Mouse (Mus musculus) fat pad, adult 2 months (tissue): ENCODE results near the gene Bsn.
A peak's percentile ranks its signal among the peaks of the same experiment; 100 is the strongest.

ENCODE experiments used
- DNase-seq: peaks from one replicate; pipeline ENCODE4 v3.0.0-alpha.2; 2011; ENCODE audit warnings: low read depth, low spot score; ENCODE audit errors: extremely low read depth

The Bsn gene

DNA sequence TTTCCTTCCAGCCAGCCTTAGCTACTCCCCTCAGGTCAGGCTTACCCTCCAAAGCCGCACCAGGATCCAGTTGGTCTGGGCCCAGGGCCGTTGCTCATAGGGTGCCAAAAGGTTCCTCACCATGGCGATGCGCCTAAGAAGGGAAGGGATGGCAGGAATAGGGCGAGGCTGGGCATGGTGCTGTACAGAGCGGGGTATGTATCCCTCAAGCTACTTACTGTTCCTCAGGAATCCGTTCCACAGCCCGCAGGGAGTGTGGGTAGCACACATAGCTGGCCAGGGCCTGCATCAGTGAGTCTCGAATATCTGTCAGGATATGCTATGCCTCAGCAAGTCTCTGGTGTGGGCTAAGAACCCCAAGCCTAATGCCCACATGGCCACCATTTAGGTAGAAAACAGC lies 131.9 kb downstream of the Bsn start:
- no peak for DNase-seq

DNA sequence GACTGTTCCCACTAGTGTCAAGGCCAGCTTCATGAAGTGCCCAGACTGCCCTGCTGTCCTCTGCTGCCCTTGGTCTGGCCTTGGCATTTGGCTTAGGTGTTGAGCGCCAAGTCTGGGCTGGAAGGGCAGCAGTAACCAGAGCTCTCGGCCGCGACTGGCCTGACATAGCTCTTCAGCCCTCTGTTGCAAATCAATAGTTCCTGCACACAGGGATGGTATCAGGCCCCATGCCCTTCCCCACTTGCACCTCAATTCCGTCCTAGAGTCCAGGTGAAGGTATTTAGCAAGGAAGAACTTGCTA lies 133.0 kb downstream of the Bsn start:
- DNase-seq: no peak

DNA sequence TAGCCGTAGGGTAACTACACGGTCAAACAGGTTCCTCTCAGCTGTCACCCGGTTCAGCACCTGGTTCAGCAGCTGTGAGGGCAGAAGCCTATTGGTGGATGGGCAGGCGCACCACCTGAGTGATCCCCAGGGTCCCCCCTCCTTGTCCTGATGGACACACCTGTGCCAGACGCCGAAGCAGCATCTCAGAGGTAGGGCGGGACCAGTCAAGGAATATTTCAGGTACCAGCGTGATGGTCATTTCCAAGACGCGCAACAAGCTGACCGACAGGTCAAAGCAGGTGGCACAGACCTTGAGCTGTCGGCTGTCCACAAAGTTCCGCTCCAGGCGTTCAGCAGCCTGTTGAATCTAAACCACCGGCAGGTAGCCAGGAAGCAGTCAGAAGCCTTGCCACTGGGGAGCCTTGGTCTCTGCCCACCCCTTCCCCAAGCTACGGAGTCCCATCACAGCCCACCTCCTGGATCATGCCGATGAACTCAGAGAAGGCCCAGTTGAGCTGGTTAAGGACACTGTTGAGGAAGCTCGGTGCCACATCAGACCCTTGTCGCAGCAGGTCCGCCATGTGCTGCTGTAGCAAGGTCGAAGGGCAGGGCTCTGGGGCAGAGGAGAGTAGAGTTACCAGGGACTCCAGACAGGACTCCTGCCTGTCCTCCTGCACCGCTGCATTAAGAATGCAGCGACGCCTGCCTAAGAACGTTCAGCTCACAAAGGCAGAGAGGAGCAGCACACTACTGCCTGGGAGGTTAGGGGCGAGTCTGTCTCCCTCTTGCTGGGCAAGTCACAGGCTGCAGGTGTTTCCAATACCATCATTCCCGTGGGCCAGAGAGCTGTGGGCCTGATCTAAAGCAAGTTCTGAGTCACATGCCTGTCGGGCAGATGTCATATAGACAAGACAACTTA lies 133.6 kb downstream of the Bsn start:
- no peak for DNase-seq

- DNase-seq: no peak
These were observed 134.4 kb downstream of the Bsn start for GRCm38 (mm10) chr9:108055661-108056237.

GRCm38 (mm10) chr9:108055061-108055460 lies 135.1 kb downstream of the Bsn start:
- DNase-seq: no peak

- no peak for DNase-seq
These were observed 135.7 kb downstream of the Bsn start for GRCm38 (mm10) chr9:108054331-108055040.

DNA sequence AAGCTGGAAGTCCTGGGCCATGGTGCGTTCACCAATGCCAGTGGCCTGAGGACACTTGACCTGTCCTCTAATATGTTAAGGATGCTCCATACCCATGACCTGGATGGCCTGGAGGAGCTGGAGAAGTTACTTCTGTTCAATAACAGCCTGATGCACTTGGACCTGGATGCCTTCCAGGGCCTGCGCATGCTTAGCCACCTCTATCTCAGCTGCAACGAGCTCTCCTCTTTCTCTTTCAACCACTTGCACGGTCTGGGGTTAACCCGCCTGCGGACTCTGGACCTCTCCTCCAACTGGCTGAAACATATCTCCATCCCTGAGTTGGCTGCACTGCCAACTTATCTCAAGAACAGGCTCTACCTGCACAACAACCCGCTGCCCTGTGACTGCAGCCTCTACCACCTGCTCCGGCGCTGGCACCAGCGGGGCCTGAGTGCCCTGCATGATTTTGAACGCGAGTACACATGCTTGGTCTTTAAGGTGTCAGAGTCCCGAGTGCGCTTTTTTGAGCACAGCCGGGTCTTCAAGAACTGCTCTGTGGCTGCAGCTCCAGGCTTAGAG lies 136.4 kb downstream of the Bsn start:
- DNase-seq: no peak

DNA sequence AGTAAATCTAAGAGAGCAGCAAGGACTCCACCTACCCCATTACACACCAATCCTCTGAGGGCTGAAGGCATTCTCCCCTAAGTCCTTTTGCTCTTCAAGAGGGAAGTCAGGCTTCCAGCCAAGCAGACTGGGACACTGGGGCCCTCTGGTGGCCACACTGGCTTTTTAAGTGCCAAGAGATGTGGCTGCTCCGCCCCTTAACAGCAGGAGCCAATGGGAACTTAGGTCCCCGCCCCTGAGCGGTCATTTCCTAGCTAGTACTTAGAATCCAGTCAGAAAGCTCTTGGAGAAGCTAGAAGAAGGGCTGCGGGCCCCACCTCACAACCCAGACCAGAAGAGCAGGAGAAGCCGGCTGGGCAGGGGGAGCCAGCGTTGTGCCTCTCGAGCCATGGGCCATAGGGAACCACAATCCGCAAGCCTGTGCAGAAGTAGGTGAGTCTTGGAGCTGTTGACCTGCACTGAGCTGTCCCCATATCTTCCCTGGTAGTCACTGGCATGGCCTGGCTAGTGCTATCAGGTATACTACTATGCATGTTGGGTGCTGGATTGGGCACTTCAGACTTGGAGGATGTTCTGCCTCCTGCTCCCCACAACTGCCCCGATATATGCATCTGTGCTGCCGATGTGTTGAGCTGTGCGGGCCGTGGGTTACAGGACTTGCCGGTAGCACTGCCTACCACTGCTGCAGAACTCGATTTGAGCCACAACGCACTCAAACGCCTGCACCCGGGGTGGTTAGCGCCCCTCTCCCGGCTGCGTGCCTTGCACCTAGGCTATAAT lies 137.1 kb downstream of the Bsn start, which contains the start of gene Amigo3:
Gene Amigo3 (plus strand): TSS at position 275 of the 780 bp plus-strand sequence.
- DNase-seq: peak; percentile 59

DNA sequence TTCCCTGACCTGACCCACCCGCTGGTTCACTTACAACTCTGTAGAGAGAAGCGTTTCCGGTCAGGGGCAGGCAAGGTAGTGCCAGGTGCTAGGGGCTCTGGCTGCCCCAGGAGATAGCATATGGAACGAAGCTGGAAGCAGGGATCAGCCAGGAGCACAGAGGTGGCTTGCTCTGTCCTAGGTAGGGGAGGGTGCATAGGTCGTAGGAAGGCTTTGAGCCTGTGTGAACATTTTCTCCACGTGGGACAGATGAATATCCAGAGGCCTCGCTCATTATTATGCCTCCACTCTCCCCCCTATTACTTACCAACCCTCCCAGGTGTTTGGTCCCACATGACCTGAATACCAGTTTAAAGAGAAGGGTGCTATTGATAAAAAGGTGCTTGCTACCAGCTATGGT lies 137.8 kb downstream of the Bsn start:
- DNase-seq: no peak

DNA sequence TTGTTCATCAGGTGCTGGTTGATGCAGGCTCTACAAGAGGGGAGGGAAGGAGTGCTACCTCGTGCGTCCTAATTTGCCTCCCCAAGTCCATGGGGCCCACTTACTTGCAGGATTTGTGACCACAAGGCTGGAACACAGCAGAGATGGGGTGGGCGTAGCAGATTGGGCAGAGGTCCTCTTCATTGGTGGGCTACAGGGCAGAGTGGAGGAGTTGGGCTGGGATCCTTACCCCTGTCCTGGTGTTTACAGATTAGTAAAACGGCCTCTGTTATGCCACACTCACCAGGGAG lies 138.3 kb downstream of the Bsn start:
- DNase-seq: no peak

DNA sequence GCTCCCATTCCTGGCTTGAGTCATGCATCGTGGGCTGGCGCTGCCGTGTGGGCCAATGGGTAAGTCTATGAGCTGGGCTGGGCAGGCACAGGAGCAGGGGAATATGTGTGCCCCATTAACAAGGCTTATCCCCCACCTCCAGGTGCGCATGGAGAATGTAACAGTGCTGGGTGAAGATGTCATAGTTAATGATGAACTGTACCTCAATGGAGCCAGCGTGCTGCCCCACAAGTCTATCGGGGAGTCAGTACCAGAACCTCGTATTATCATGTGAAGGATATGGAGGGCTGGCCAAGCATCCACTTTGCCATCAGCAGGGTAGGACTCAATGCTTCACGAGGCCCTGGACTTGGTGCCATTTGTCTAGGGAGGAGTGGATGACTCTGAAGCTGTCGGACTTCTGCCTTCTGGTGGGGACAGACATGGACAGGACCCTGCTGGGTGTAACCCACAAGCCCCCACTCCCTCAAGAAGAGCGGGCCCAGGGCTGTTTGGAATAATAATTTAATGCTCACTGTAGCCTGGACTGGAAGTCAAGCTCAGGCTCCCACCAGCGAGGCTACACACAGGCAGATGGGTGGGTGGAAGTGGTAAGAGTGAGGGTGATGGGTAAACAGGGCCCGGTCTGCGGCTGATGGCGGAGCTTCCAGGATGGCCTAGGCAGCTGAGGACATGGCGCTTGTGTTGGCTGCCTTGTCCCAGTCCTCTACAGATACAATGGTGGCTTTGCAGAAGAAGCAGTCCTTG lies 138.8 kb downstream of the Bsn start:
- DNase-seq: no peak

- no peak for DNase-seq
These were observed 140.5 kb downstream of the Bsn start for GRCm38 (mm10) chr9:108049561-108050251.

- peak; percentile 82 for DNase-seq
These were observed 141.1 kb downstream of the Bsn start, which contains the start of gene Gmppb for GRCm38 (mm10) chr9:108049016-108049455. Gmppb (plus strand) TSS chr9:108049242.

- no peak for DNase-seq
These were observed 141.6 kb downstream of the Bsn start for GRCm38 (mm10) chr9:108048566-108048955.

- no peak for DNase-seq
These were observed 142.3 kb downstream of the Bsn start for GRCm38 (mm10) chr9:108047601-108048565.

GRCm38 (mm10) chr9:108046582-108046981 lies 143.6 kb downstream of the Bsn start:
- DNase-seq: no peak
